In genomic region chr9:63295551-63295958, GRCm38 (mm10) we compare ENCODE assay signal across 9 mouse cellular contexts.
DNase-seq lines count a peak whose midpoint lies in the region; ATAC-seq lines count a peak whose summit lies in the region.
"Had no signal": no experiment of that assay in that cellular context is flagged by ENCODE, and none has a peak within 500 bp of the region (broad histone marks: within the 10 kb centered on the region; RNA-seq: fewer than 3 reads in every experiment).

No protein-coding gene starts in this region.

- 0 out of 2 replicates have a peak overlapping the region, but pooled peaks have one; percentile 23 for H3K4me2 ChIP-seq in hindbrain, embryonic 13.5 days
- H3K4me2 ChIP-seq: lung, embryonic 15.5 days had no signal

- no peaks in the 10 kb centered on the region for H3K9me3 ChIP-seq in hindbrain, embryonic 13.5 days
- no peaks in the 10 kb centered on the region for H3K9me3 ChIP-seq in hindbrain, embryonic 10.5 days
- H3K9me3 ChIP-seq: lung, embryonic 15.5 days had no signal

- 62% methylated on average over 7 of the region's 7 CpGs for WGBS in hindbrain, embryonic 13.5 days
- WGBS in hindbrain, embryonic 10.5 days = 78% methylated on average over 7 of the region's 7 CpGs

- ATAC-seq in hindbrain, embryonic 13.5 days (ENCODE audit: low FRiP score) = no peak
- ATAC-seq in erythroid progenitor cell, adult 5-6 weeks (replicated peaks; ENCODE audit: low FRiP score, poor library complexity, severe bottlenecking) = no peak

- no peak overlapping the region for H3K9ac ChIP-seq in hindbrain, embryonic 13.5 days
- H3K9ac ChIP-seq: lung, embryonic 15.5 days had no signal

- no peaks in the 10 kb centered on the region for H3K27me3 ChIP-seq in hindbrain, embryonic 13.5 days
- H3K27me3 ChIP-seq in hindbrain, embryonic 10.5 days (ENCODE audit: insufficient read depth, poor library complexity, severe bottlenecking) = no peaks in the 10 kb centered on the region
- H3K27me3 ChIP-seq: lung, embryonic 15.5 days had no signal

- peaks cover 27% of the 10 kb centered on the region for H3K4me1 ChIP-seq in hindbrain, embryonic 13.5 days (replicated peaks)
- H3K4me1 ChIP-seq in hindbrain, embryonic 10.5 days (replicated peaks) = peaks cover 36% of the 10 kb centered on the region

- no peak for DNase-seq in hindbrain, embryonic 10.5 days (ENCODE audit: low spot score)
- peak; percentile 42 to 44 for DNase-seq in cerebellum, postnatal 10 days
- peak; percentile 30 for DNase-seq in kidney, postnatal 14 days
- peak; percentile 53 for DNase-seq in right cerebral cortex, adult 18-20 months
- DNase-seq in thymus, adult 18-20 months = no peak
- DNase-seq in urinary bladder, postnatal 36 days (ENCODE audit: low spot score in 2 of 2) = no peak

- H3K4me3 ChIP-seq in hindbrain, embryonic 13.5 days = no peak overlapping the region
- H3K4me3 ChIP-seq in hindbrain, embryonic 10.5 days = no peak overlapping the region
- H3K4me3 ChIP-seq: lung, embryonic 15.5 days had no signal

- peak overlapping the region; percentile 64 for H3K27ac ChIP-seq in hindbrain, embryonic 13.5 days
- H3K27ac ChIP-seq in hindbrain, embryonic 10.5 days = no peak overlapping the region
- H3K27ac ChIP-seq: lung, embryonic 15.5 days had no signal

- H3K36me3 ChIP-seq in hindbrain, embryonic 13.5 days = no peaks in the 10 kb centered on the region; the same call in 1 of the 2 replicates
- H3K36me3 ChIP-seq in hindbrain, embryonic 10.5 days = peaks cover 24% of the 10 kb centered on the region

Comparison
In these comparisons a context has a peak if more than half of its experiments do, and no peak if none do; other contexts are left out.
1. DNase-seq: peak in cerebellum, postnatal 10 days (2 of 2), kidney, postnatal 14 days (single experiment) and right cerebral cortex, adult 18-20 months (single experiment); none in hindbrain, embryonic 10.5 days (single experiment), thymus, adult 18-20 months (0 of 2) and urinary bladder, postnatal 36 days (0 of 2).